Mouse (Mus musculus) limb, embryonic 14.5 days (tissue): ENCODE data around the gene Ppp1r18. TPM values are rescaled to one million over a fixed set of nuclear protein-coding genes. Genes with fewer than 3 reads are reported as not detected.

ENCODE experiments used
- ATAC-seq: fragments of 200-750 bp; cut with Nextera tagmentation; 2 replicates; pipeline ENCODE4 v1.8.0; 2017; ENCODE audit warnings: low read depth, moderate number of reproducible peaks, moderate TSS enrichment; ENCODE audit not compliant: low FRiP score
- DNase-seq: peaks from one replicate; pipeline ENCODE4 v3.0.0-alpha.2; 2015; ENCODE audit warnings: low spot score
- H3K27ac ChIP-seq: fragments of 300-500 bp; sonication (generic); replicated peaks from 2 replicates; pipeline ENCODE4 v1.5.1; 2014; ENCODE audit warnings: low read depth, mild to moderate bottlenecking, low read length, moderate library complexity, mixed read lengths
- H3K27me3 ChIP-seq: fragments of 300-500 bp; sonication (generic); 2 replicates; pipeline ENCODE4 v1.6.1; 2014; ENCODE audit warnings: low read length, mixed read lengths; ENCODE audit not compliant: control insufficient read depth, insufficient read depth
- H3K36me3 ChIP-seq: fragments of 300-500 bp; sonication (generic); 2 replicates; pipeline ENCODE4 v1.6.1; 2014; ENCODE audit warnings: mild to moderate bottlenecking, low read length, moderate library complexity, mixed read lengths; ENCODE audit not compliant: control insufficient read depth, insufficient read depth
- H3K4me1 ChIP-seq: fragments of 300-500 bp; sonication (generic); 2 replicates; pipeline ENCODE4 v1.6.1; 2014; ENCODE audit warnings: antibody characterized with exemption, low read length, mixed read lengths; ENCODE audit not compliant: control insufficient read depth, insufficient read depth
- H3K4me2 ChIP-seq: fragments of 300-500 bp; sonication (generic); replicated peaks from 2 replicates; pipeline ENCODE4 v1.6.1; 2014; ENCODE audit warnings: low read depth, mild to moderate bottlenecking, low read length, moderate library complexity; ENCODE audit not compliant: severe bottlenecking
- H3K4me3 ChIP-seq: fragments of 300-500 bp; sonication (generic); replicated peaks from 2 replicates; pipeline ENCODE4 v1.5.1; 2014; ENCODE audit warnings: low read length
- H3K9ac ChIP-seq: fragments of 300-500 bp; sonication (generic); 2 replicates; pipeline ENCODE4 v1.6.1; 2014; ENCODE audit warnings: mild to moderate bottlenecking, low read depth, low read length, moderate library complexity; ENCODE audit not compliant: severe bottlenecking
- H3K9me3 ChIP-seq: fragments of 300-500 bp; sonication (generic); 2 replicates; pipeline ENCODE4 v1.6.1; 2016; ENCODE audit warnings: low read length; ENCODE audit not compliant: control insufficient read depth
- POLR2A ChIP-seq: fragments of 200-500 bp; IDR thresholded peaks from 2 replicates; pipeline ENCODE4 v1.8.0; 2012; ENCODE audit warnings: inconsistent platforms, mild to moderate bottlenecking, moderate library complexity, borderline replicate concordance; ENCODE audit not compliant: insufficient read depth, insufficient read length; ENCODE audit errors: extremely low read depth
- WGBS: fragments of 180-500 bp; shearing (Covaris S2); extraction: QIAGEN DNeasy Blood & Tissue Kit; methylation state at CpG from one replicate; pipeline ENCODE4 v1.1.7; 2014; 5-methylcytosine and 5-hydroxymethylcytosine counted together
- polyA plus RNA-seq, 2 experiments: library from polyadenylated mRNA; depleted of rRNA in 1 of 2; stranded (reverse) in 1 of 2; unstranded in 1 of 2; fragments of >200 nt; fragmentation: Nextera tagmentation in 1 of 2; extraction: Ambion mirVana in 1 of 2; gene quantifications; 2 replicates each; pipeline versions ENCODE4 v1.2.1 to v1.2.3; 2012 to 2014

Ppp1r18 gene
- polyA plus RNA-seq, 2 experiments = 26.3 to 47.2 TPM

DNA sequence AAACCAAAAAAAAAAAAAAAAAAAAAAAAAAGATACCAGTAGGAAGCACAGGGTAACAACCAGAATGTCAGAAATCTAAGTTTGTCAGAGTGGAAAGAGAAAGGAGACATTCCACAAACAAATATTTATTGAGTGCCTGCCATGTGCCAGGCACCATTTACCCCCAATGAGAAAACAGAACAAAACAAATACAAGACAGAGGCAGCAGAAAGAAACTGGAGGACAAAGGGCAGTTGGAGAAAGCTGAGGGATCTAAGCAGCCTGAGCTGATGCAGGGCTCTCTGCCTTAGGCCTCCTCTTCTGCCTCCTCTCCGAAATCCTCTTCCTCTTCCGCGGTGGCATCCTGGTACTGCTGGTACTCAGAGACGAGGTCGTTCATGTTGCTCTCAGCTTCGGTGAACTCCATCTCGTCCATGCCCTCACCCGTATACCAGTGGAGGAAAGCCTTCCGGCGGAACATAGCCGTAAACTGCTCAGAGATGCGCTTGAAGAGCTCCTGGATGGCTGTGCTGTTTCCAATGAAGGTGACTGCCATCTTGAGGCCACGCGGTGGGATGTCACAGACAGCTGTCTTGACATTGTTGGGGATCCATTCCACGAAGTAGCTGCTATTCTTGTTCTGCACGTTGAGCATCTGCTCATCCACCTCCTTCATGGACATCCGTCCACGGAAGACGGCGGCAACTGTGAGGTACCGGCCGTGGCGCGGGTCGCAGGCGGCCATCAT lies 30.5 kb upstream of the Ppp1r18 start:
- Histone ChIP-seq H3K4me3 (peak overlapping the region; percentile 52), H3K36me3 (peaks cover 63% of the 10 kb centered on the region), H3K9me3 (no peaks in the 10 kb centered on the region), H3K4me2 (peak overlapping the region; percentile 74), H3K27ac (no peak overlapping the region), H3K4me1 (peaks cover 28% of the 10 kb centered on the region), H3K9ac (0 out of 2 replicates have a peak overlapping the region, but pooled peaks have one; percentile 25), H3K27me3 (no peaks in the 10 kb centered on the region)
- ATAC-seq = no peak
- DNase-seq = no peak
- WGBS = 73% methylated on average over 26 of the region's 26 CpGs
- no peak for TF ChIP-seq POLR2A

DNA sequence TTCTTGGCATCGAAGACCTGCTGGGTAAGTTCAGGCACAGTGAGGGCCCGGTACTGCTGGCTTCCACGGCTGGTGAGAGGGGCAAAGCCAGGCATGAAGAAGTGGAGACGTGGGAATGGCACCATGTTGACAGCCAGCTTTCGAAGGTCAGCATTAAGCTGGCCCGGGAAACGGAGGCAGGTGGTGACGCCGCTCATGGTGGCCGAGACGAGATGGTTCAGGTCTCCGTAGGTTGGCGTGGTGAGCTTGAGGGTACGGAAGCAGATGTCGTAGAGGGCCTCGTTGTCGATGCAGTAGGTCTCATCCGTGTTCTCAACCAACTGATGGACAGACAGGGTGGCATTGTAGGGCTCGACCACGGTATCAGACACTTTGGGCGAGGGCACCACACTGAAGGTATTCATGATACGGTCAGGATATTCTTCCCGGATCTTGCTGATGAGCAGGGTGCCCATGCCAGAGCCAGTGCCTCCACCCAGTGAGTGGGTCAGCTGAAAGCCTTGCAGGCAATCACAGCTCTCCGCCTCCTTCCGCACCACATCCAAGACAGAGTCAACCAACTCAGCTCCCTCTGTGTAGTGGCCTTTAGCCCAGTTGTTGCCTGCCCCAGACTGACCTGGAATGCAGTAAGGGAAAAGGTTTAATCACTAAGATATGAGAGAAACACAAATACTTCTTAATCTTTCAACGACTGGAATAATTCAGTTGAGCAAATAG lies 29.8 kb upstream of the Ppp1r18 start:
- peak overlapping the region; percentile 52 for H3K4me3 ChIP-seq
- H3K9ac ChIP-seq = 0 out of 2 replicates have a peak overlapping the region, but pooled peaks have one; percentile 25
- no peaks in the 10 kb centered on the region for H3K9me3 ChIP-seq
- DNase-seq (no peak), ATAC-seq (no peak)
- H3K36me3 ChIP-seq = peaks cover 60% of the 10 kb centered on the region
- H3K4me2 ChIP-seq = peak overlapping the region; percentile 74
- H3K27ac ChIP-seq = no peak overlapping the region
- H3K27me3 ChIP-seq = no peaks in the 10 kb centered on the region
- 74% methylated on average over 26 of the region's 26 CpGs for WGBS
- no peak for TF ChIP-seq POLR2A
- peaks cover 26% of the 10 kb centered on the region for H3K4me1 ChIP-seq

DNA sequence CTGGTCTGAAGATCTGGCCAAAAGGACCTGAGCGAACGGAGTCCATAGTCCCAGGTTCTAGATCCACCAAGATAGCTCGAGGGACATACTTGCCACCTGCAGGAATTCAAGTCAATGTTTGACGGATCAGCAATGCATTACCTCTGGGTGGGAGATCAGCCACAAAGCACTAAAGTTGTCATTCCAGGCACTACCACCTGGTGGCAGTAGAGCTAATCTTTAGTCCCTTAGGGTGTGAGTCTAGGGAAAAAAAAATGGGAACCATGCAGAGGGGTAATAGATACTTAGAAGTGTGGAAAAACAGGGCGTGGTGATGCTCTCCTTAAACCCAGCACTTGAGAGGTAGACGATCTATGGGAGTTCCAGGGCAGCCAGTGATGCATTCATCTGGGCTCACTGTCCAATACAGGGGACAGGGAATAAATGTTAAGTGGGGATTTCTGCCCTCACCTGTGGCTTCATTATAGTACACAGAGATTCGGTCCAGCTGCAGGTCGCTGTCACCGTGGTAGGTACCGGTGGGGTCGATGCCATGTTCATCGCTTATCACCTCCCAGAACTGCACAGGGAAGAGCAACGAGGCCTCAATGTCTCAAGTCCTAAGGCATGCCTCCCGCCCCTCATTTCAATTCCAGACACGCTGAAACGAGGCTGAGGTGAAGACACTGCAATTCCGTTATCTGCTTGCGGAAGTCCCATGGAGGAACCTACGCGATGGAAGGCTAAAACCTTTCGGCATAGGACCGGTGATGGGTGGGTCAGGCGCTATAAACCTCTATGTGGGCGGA lies 29.0 kb upstream of the Ppp1r18 start:
- WGBS = 7% methylated on average over 24 of the region's 24 CpGs
- Histone ChIP-seq H3K27me3 (no peaks in the 10 kb centered on the region), H3K4me1 (peaks cover 26% of the 10 kb centered on the region), H3K27ac (peak overlapping the region; percentile 92), H3K9me3 (no peaks in the 10 kb centered on the region), H3K4me2 (peak overlapping the region; percentile 74), H3K36me3 (peaks cover 56% of the 10 kb centered on the region), H3K4me3 (peak overlapping the region; percentile 52), H3K9ac (peak overlapping the region; percentile 92)
- no peak for TF ChIP-seq POLR2A
- ATAC-seq = no peak
- DNase-seq = peak; percentile 98

DNA sequence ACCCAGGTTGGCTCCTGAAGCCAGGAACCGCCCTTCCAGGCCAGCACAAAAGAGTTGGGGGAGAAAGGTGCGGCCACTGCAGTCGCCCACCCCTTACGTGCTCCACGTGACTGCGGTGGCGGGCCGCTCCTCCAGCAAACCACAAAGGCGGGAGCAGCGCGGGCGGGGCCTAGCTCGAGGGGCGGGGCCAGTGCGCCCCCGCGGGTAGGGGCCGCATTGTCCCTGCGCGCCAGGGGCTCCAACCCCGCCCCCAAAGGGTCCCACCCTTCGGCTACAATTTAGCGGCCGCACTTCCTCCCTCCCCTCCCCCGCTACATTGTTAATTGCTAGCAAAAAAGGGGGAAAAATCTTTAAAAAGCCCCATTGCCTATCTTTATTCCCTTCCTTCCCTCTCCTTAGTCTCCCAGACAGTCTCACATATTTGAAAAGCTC lies 28.4 kb upstream of the Ppp1r18 start:
- Histone ChIP-seq H3K4me2 (peak overlapping the region; percentile 74), H3K27ac (peak overlapping the region; percentile 92), H3K9ac (peak overlapping the region; percentile 92), H3K4me3 (peak overlapping the region; percentile 52), H3K36me3 (peaks cover 50% of the 10 kb centered on the region), H3K27me3 (no peaks in the 10 kb centered on the region), H3K9me3 (no peaks in the 10 kb centered on the region), H3K4me1 (peaks cover 26% of the 10 kb centered on the region)
- DNase-seq (peak; percentile 96), ATAC-seq (peak; percentile 44)
- WGBS = under 1% methylated on average over 23 of the region's 25 CpGs
- no peak for TF ChIP-seq POLR2A

DNA sequence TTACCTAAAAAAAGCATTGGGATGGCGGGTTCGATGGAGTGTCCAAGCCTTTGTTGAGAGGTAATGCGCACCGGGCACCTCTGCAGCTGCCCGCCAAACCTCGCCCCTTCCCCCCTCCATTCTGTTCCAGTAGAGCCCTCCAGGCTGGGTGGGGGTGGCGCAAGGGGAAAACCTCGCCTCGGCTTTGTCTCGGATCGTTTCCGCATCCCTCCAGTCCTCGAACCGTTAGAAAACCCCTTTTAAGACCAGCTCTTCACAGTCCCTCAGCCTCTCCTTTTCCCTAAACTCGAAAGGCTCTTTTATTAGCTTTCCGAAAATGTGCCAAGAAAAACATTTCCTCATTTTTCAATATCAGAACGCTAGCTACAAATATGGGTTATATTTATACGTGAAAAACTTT lies 27.9 kb upstream of the Ppp1r18 start:
- TF ChIP-seq POLR2A = peak; percentile 67; the same call in 1 of the 2 replicates
- peak overlapping the region; percentile 52 for H3K4me3 ChIP-seq
- H3K4me2 ChIP-seq = peak overlapping the region; percentile 74
- H3K27me3 ChIP-seq = no peaks in the 10 kb centered on the region
- H3K4me1 ChIP-seq = peaks cover 31% of the 10 kb centered on the region
- ATAC-seq (no peak), DNase-seq (peak; percentile 56)
- H3K27ac ChIP-seq = peak overlapping the region; percentile 92
- no peaks in the 10 kb centered on the region for H3K9me3 ChIP-seq
- peaks cover 45% of the 10 kb centered on the region for H3K36me3 ChIP-seq
- under 1% methylated on average over 17 of the region's 18 CpGs for WGBS
- peak overlapping the region; percentile 92 for H3K9ac ChIP-seq
